Mouse (Mus musculus) 3134 (cell line): ENCODE data around the gene Skp2.

Experiments used
- DNase-seq: peaks from one replicate; pipeline ENCODE4 v3.0.0-alpha.2; 2011; ENCODE audit warnings: low spot score; ENCODE audit not compliant: insufficient read length; ENCODE audit errors: extremely low read depth

Gene Skp2

GRCm38 (mm10) chr15:9114599-9114998 is 40.6 kb downstream of the Skp2 start:
- DNase-seq: no peak

- DNase-seq: no peak
Observed at GRCm38 (mm10) chr15:9114131-9114530, 41.1 kb downstream of the Skp2 start.

- DNase-seq: no peak
Observed at GRCm38 (mm10) chr15:9113556-9113955, 41.7 kb downstream of the Skp2 start.

DNA sequence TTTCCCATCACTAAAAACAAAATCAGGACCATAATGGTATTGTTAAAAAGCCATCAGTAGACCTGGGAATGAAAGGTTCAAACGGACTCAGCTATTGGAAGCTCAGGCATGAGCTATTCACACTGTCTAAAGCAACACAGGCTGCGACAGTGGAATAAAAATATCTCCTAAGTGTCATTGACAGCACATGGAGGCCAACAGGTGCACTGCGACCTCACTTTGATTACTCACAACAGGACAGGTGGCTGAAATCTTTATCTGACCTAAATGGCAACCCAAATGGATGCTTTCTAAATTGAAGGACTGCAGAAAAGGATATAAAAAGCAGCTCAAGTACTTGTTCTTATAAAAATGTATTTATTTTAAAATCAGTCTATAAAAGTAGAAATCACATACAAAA is 43.6 kb downstream of the Skp2 start:
- DNase-seq: no peak

GRCm38 (mm10) chr15:9110526-9111347 is 44.5 kb downstream of the Skp2 start:
- no peak for DNase-seq

DNA sequence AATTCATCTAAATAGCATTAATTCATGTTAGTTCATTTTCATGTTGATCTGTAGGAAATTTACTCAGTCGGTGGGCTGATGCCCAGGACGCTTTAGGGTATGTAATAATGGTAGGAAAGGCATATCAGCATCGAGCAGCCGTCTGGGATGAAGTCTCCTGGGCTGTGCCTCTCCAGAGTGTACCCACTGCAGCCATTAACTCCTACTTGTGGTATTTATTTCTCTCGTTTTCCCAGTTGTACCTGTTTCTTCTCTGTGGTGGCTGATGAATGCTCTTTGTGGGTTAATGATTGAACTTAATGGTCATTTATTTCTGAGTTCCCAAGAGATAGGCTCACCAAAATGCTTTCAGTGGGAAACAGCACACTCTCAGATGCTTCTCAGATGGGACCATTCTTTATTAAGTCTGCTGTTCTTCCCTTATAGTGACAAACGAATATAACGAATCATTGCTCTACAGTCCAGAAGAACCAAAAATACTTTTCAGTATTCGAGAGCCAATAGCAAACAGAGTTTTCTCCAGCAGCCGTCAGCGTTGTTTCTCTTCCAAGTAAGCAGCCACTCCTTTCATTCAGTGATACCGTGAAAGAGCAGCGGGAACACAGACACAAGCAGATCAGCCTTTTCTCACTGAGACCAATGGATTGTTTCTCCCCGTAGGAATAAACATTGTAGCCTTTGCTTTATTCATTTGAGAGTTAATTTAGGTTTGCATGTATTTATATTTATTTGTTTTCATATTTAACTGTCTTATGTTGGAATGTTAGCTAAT is 48.7 kb downstream of the Skp2 start:
- DNase-seq: no peak

GRCm38 (mm10) chr15:9100446-9101077 is 54.7 kb downstream of the Skp2 start:
- DNase-seq: no peak

DNA sequence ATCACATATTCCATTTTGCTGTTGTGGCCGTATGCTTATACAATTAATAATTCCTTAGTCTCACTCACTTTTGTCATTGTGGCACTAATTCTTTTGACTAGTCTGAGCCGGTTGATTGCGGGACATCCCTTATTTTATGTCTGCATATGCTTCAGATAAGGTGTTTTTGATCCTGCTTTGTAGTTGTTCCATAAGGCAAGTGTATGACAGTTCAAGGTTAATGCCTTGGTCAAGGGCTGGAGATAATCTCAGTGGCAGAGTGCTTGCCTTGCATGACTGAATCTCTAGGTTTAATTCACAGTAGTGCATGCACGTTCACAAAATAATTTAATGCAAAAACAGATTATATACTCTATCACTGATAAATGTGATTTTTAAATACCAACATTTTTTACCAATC is 58.4 kb downstream of the Skp2 start:
- DNase-seq: no peak

GRCm38 (mm10) chr15:9094366-9094750 is 60.9 kb downstream of the Skp2 start:
- no peak for DNase-seq

GRCm38 (mm10) chr15:9093598-9094365 is 61.4 kb downstream of the Skp2 start:
- no peak for DNase-seq

DNA sequence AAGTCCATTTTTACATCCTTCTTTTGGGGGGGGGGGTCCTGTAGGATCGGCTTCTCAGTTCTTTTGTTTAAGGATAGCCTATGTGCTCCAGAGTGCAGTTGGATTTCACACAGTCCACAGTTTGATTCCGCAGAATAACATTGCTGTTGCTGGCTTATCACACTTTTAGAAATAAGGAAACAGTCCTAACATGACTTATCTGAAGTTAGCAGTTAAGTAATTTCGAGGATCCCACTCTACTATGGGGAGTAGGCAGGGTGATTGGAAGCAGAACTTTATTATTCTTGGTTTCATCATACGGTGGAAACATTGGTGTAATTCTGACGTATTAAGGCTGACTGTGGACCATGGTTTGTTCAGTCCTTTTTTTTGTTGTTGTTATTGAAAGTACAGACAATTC is 64.6 kb downstream of the Skp2 start:
- no peak for DNase-seq

DNA sequence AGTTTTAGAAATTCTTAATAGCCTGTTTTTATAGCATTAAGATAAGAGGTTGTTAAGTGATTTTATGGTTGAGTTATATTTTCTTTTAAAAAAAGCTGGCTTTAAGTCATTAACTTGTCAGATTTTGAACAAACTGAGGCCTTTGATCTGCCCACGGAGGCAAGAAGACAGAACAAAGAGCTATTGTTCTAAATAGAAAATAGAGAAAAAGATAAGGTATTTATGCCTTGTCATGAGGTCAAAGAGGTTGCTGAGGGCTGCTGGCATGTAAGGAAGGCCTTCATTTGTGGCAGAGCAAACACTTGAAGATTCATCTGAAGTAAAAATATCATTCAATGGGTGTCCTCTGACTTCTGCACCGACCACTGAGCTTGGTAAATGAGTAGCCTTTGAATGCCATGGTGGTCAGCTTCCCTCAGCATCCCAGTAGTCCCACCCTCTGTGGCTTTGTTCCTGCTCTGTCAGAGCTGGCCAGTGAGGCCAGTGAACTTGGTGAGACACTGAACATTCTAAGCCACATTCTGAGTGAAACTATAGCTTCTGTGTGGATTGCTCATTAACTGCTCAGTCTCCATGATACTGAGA is 66.0 kb downstream of the Skp2 start:
- DNase-seq: no peak

- DNase-seq: no peak
Observed at GRCm38 (mm10) chr15:9088683-9089072, 66.5 kb downstream of the Skp2 start.

- DNase-seq: no peak
Observed at GRCm38 (mm10) chr15:9087895-9088682, 67.1 kb downstream of the Skp2 start.

DNA sequence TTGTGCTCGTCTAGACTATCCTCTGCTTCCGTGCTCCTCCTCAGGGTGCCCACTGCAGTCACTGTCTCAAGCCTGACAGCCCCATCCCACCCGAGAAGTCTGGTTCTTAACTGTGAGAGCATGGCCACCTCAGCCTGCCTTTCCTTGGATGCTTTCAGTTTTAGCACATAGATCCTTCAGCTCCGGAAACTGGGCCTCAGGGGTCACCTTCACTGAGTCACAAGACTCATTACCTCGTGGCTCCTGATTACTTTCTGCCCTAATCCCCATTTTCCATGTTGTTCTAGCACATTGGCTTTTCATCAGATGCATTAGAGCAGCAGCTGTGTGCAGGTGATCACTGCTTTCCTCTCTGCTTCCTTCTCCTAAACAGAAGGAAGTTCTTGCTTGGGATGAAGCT is 67.8 kb downstream of the Skp2 start:
- no peak for DNase-seq

DNA sequence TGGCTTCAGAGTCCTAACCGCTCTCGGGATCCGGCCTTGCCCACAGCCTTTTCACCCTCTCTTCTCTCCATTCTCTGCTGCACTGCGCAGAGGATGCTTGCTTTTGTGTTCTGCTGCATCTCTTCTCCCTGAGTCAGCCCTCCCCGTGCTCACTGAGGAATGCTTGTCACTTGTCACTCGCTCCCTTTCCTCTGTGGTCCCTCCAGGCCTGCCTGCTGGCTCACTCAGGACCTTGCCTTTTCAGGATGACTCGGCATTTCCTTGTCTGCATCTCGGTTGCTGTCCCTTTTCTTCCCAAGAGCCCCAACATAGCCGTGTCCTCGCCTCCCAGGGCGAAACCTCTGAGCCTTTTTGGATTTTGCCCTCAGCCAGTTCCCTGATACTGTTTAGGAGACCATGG is 68.4 kb downstream of the Skp2 start:
- no peak for DNase-seq

GRCm38 (mm10) chr15:9082753-9083152 is 72.5 kb downstream of the Skp2 start:
- DNase-seq: no peak

- DNase-seq: no peak
Observed at GRCm38 (mm10) chr15:9081294-9081693, 73.9 kb downstream of the Skp2 start.

GRCm38 (mm10) chr15:9080206-9080605 is 75.0 kb downstream of the Skp2 start:
- no peak for DNase-seq

GRCm38 (mm10) chr15:9079626-9080025 is 75.6 kb downstream of the Skp2 start:
- no peak for DNase-seq
